Mouse (Mus musculus) liver, adult 2 months (tissue): ENCODE measurements around the gene Pepd.

Source experiments
- CTCF ChIP-seq: fragments of 200-500 bp; IDR thresholded peaks from 2 replicates; pipeline ENCODE4 v1.5.1; 2011; ENCODE audit warnings: low read depth, low read length, control low read depth
- POLR2A ChIP-seq: fragments of 200-500 bp; IDR thresholded peaks from 2 replicates; pipeline ENCODE4 v1.6.1; 2011; ENCODE audit warnings: low read length, control low read depth; ENCODE audit not compliant: insufficient read depth; ENCODE audit errors: extremely low read depth

- TF ChIP-seq CTCF (no peak), POLR2A (no peak)
Observed at GRCm38 (mm10) chr7:35053161-35053560, 141.0 kb downstream of the Pepd start.
